Mouse (Mus musculus): Measurements from ENCODE around the gene Fbf1.

GRCm38 (mm10) chr11:116138096-116138467, 29.9 kb downstream of the Fbf1 start:
- TF ChIP-seq MAX (IDR thresholded peaks at IDR 0.05), result no peak
- TF ChIP-seq CTCF (IDR thresholded peaks at IDR 0.05; ENCODE audit: control insufficient read depth, insufficient read depth, insufficient read length), result no peak
